Mouse (Mus musculus) neural tube, embryonic 12.5 days (tissue): Measurements from ENCODE around the gene Apoc3. TPM values are rescaled to one million over a fixed set of nuclear protein-coding genes. Genes with fewer than 3 reads are reported as not detected.

Experiments used
- ATAC-seq: fragments of 200-750 bp; cut with Nextera tagmentation; 2 replicates; pipeline ENCODE4 v1.8.0; 2017; ENCODE audit warnings: low read depth, mild to moderate bottlenecking, moderate TSS enrichment, moderate library complexity; ENCODE audit not compliant: low FRiP score
- H3K27ac ChIP-seq: fragments of 300-500 bp; sonication (generic); 2 replicates; pipeline ENCODE4 v1.5.1; 2016
- H3K27me3 ChIP-seq: fragments of 300-500 bp; sonication (generic); replicated peaks from 2 replicates; pipeline ENCODE4 v1.6.1; 2016; ENCODE audit warnings: mild to moderate bottlenecking
- H3K36me3 ChIP-seq: fragments of 300-500 bp; sonication (generic); 2 replicates; pipeline ENCODE4 v1.6.1; 2016; ENCODE audit warnings: mild to moderate bottlenecking
- H3K4me1 ChIP-seq: fragments of 300-500 bp; sonication (generic); 2 replicates; pipeline ENCODE4 v1.6.1; 2016
- H3K4me2 ChIP-seq: fragments of 300-500 bp; sonication (generic); replicated peaks from 2 replicates; pipeline ENCODE4 v1.6.1; 2016; ENCODE audit warnings: mild to moderate bottlenecking
- H3K4me3 ChIP-seq: fragments of 300-500 bp; sonication (generic); 2 replicates; pipeline ENCODE4 v1.5.1; 2016
- H3K9ac ChIP-seq: fragments of 300-500 bp; sonication (generic); 2 replicates; pipeline ENCODE4 v1.6.1; 2016; ENCODE audit warnings: mild to moderate bottlenecking
- H3K9me3 ChIP-seq: fragments of 300-500 bp; sonication (generic); 2 replicates; pipeline ENCODE4 v1.6.1; 2016; ENCODE audit warnings: mild to moderate bottlenecking
- WGBS: fragments of 180-500 bp; shearing (Covaris S2); methylation state at CpG from one replicate; pipeline ENCODE4 v1.1.7; 2016; 5-methylcytosine and 5-hydroxymethylcytosine counted together
- polyA plus RNA-seq: library from polyadenylated mRNA; unstranded; fragments of >200 nt; fragmentation: Nextera tagmentation; extraction: Ambion mirVana; gene quantifications from 2 replicates; pipeline ENCODE4 v1.2.1, GENCODE M21; 2016

Apoc3 gene
- polyA plus RNA-seq, 1 experiment from 2014 or later = not detected

GRCm38 (mm10) chr9:46227064-46227614 lies 8.3 kb downstream of the Apoc3 start:
- no peak for ATAC-seq
- Histone ChIP-seq H3K36me3 (peaks cover 7% of the 10 kb centered on the region), H3K9me3 (no peaks in the 10 kb centered on the region), H3K27me3 (0 out of 2 replicates have a peak, but pooled peaks cover 3% of the 10 kb centered on the region), H3K9ac (no peak overlapping the region), H3K27ac (no peak overlapping the region), H3K4me2 (no peak overlapping the region), H3K4me1 (peaks cover 8% of the 10 kb centered on the region), H3K4me3 (no peak overlapping the region)
- WGBS = 90% methylated on average over 3 of the region's 3 CpGs

- H3K4me3 ChIP-seq = no peak overlapping the region
- peaks cover 24% of the 10 kb centered on the region for H3K36me3 ChIP-seq
- H3K9ac ChIP-seq = no peak overlapping the region
- peaks cover 1% of the 10 kb centered on the region; the same call in 1 of the 2 replicates for H3K4me1 ChIP-seq
- H3K27me3 ChIP-seq = no peaks in the 10 kb centered on the region
- no peak for ATAC-seq
- H3K4me2 ChIP-seq = no peak overlapping the region
- H3K27ac ChIP-seq = no peak overlapping the region
- 70% methylated on average over 5 of the region's 5 CpGs for WGBS
- H3K9me3 ChIP-seq = no peaks in the 10 kb centered on the region
These were observed 10.3 kb downstream of the Apoc3 start for GRCm38 (mm10) chr9:46224945-46225660.

DNA sequence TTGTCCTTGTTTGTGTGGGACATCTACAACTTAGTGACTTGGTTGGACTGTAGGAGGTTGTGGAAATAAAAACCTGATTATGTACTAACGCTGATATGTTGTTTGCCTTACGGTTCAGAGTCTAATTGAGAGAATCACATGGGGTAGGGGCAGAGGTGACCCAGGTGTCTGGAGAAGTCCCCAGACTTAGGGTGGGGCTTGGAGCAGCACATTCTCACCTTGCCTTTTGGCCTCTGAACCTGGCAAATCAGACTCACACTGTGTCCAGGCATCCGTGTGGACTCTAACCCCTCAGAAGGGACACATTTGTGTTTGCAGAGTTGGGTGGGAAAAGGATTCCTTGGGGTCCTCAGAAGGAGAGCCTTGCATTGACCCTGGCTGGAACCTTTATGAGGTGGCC lies 11.3 kb downstream of the Apoc3 start:
- ATAC-seq = no peak
- no peaks in the 10 kb centered on the region for H3K9me3 ChIP-seq
- peaks cover 32% of the 10 kb centered on the region for H3K36me3 ChIP-seq
- H3K27ac ChIP-seq = no peak overlapping the region
- H3K27me3 ChIP-seq = no peaks in the 10 kb centered on the region
- no peaks in the 10 kb centered on the region for H3K4me1 ChIP-seq
- H3K4me2 ChIP-seq = no peak overlapping the region
- H3K4me3 ChIP-seq = no peak overlapping the region
- no peak overlapping the region for H3K9ac ChIP-seq
- WGBS = 83% methylated on average over 3 of the region's 3 CpGs

GRCm38 (mm10) chr9:46223090-46223489 lies 12.3 kb downstream of the Apoc3 start:
- 89% methylated on average over 6 of the region's 6 CpGs for WGBS
- peaks cover 33% of the 10 kb centered on the region for H3K36me3 ChIP-seq

GRCm38 (mm10) chr9:46218176-46218575 lies 17.3 kb downstream of the Apoc3 start:
- no peaks in the 10 kb centered on the region for H3K27me3 ChIP-seq
- H3K36me3 ChIP-seq = peaks cover 43% of the 10 kb centered on the region
- no peaks in the 10 kb centered on the region for H3K9me3 ChIP-seq
- no peaks in the 10 kb centered on the region for H3K4me1 ChIP-seq
- WGBS = 79% methylated on average over 9 of the region's 9 CpGs
- H3K9ac ChIP-seq = no peak overlapping the region
- no peak overlapping the region for H3K4me2 ChIP-seq
- ATAC-seq = no peak
- H3K27ac ChIP-seq = no peak overlapping the region
- H3K4me3 ChIP-seq = no peak overlapping the region

More at GRCm38 (mm10) chr9:46223090-46223489, 12.3 kb downstream of the Apoc3 start:
- H3K27me3 ChIP-seq = no peaks in the 10 kb centered on the region
- no peaks in the 10 kb centered on the region for H3K9me3 ChIP-seq
- no peaks in the 10 kb centered on the region for H3K4me1 ChIP-seq
- H3K27ac ChIP-seq = no peak overlapping the region
- no peak overlapping the region for H3K4me2 ChIP-seq
- no peak overlapping the region for H3K4me3 ChIP-seq
- no peak overlapping the region for H3K9ac ChIP-seq
- ATAC-seq = no peak

DNA sequence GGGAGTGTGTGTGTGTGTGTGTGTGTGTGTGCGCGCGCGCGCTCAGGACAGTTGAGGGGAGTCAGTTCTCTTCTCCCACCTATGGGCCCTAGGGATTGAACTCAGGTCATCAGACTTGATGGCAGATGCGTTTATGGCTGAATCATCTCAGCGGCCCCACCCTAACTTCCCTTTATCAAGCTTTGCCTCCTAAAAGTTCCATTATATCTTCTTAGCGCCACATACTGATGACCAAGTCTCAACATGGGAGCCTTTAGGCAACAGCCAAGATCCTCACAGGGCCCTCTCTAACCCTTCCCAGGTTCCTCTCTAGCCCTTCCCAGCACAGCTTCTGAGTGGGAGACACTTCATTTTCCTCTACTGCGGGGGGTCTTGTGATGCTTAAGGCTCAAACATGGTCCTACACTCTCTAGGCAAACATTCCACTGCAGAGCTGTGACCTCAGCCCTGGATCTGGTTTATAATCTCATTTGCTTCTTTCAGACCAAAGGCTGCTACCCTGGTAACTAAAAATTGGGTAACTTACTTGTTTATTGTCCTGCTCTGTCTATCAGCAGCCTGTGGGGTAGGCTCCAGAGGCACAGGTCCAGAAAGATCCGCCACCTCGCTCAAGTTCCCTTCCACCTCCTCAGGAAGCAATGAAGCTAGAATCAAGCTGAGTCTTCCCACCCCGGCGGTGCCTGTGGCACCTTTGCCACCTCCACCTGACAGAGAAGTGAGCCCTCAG lies 18.5 kb downstream of the Apoc3 start:
- no peak for ATAC-seq
- Histone ChIP-seq H3K27ac (no peak overlapping the region), H3K36me3 (peaks cover 46% of the 10 kb centered on the region), H3K9me3 (no peaks in the 10 kb centered on the region), H3K4me1 (no peaks in the 10 kb centered on the region), H3K27me3 (no peaks in the 10 kb centered on the region), H3K4me3 (no peak overlapping the region), H3K4me2 (no peak overlapping the region), H3K9ac (no peak overlapping the region)
- WGBS = 96% methylated on average over 13 of the region's 13 CpGs

DNA sequence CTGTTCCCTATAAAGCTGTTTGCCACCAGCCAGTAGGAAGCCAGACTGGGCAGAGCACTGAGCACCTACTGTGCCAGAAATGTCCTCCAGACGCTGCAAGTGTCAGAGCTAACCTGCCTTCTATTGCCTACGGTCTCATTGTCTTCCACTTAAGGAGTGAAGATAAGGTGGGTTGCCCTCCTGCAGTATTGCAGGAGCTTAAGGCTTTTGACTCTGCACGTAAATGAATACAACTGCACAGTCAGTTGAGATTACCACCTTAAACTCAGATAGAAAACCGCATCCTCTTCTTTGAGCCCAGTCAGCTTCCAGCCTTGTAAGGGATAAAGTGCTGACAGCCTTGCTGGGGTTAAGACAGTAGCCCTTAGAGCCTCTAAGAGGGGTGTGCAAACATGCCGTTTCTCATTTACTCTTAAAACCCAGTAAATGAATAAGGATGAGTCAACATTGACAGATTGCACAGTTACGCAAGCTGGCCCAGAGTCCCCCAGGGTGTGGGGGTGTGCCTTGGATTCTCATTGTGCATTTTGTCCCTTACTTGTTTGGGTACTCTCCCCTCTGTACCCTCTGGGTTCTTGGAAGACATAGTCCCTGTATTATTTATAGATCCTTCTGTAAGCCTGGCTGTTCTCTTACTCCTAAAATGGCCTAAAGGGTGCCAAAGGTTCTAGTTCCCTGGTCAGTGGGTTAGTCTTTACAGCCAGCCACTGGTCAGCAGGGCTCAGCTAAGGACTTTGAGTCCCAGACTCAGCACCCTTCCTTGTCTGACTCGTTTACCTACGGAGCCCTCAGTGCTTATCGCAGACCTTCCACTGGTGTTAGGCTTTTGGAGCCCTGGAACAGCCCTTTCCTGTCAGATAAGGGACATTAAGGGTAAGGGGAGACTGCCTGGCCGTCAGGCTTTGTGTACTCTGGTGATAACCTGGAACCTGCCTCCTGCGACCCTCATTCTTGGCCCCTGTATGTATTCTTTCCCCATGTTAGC lies 19.8 kb downstream of the Apoc3 start:
- H3K9me3 ChIP-seq = no peaks in the 10 kb centered on the region
- H3K36me3 ChIP-seq = peaks cover 48% of the 10 kb centered on the region
- no peak overlapping the region for H3K4me3 ChIP-seq
- no peaks in the 10 kb centered on the region for H3K4me1 ChIP-seq
- H3K9ac ChIP-seq = no peak overlapping the region
- H3K27ac ChIP-seq = no peak overlapping the region
- ATAC-seq = no peak
- WGBS = 85% methylated on average over 11 of the region's 11 CpGs
- no peaks in the 10 kb centered on the region for H3K27me3 ChIP-seq
- no peak overlapping the region for H3K4me2 ChIP-seq

- Histone ChIP-seq H3K4me2 (no peak overlapping the region), H3K27me3 (no peaks in the 10 kb centered on the region), H3K4me3 (no peak overlapping the region), H3K4me1 (no peaks in the 10 kb centered on the region), H3K36me3 (peaks cover 48% of the 10 kb centered on the region), H3K9me3 (no peaks in the 10 kb centered on the region), H3K27ac (no peak overlapping the region), H3K9ac (no peak overlapping the region)
- 93% methylated on average over 10 of the region's 10 CpGs for WGBS
- no peak for ATAC-seq
These were observed 20.5 kb downstream of the Apoc3 start for GRCm38 (mm10) chr9:46214946-46215337.

- peaks cover 49% of the 10 kb centered on the region for H3K36me3 ChIP-seq
- no peak overlapping the region for H3K4me3 ChIP-seq
- H3K4me1 ChIP-seq = no peaks in the 10 kb centered on the region
- no peak overlapping the region for H3K4me2 ChIP-seq
- no peak overlapping the region for H3K9ac ChIP-seq
- 92% methylated on average over 4 of the region's 4 CpGs for WGBS
- H3K9me3 ChIP-seq = no peaks in the 10 kb centered on the region
- no peaks in the 10 kb centered on the region for H3K27me3 ChIP-seq
- no peak overlapping the region for H3K27ac ChIP-seq
- ATAC-seq = no peak
These were observed 21.2 kb downstream of the Apoc3 start for GRCm38 (mm10) chr9:46214276-46214675.

- no peaks in the 10 kb centered on the region for H3K4me1 ChIP-seq
- H3K36me3 ChIP-seq = peaks cover 72% of the 10 kb centered on the region
- H3K4me2 ChIP-seq = no peak overlapping the region
- 93% methylated on average over 12 of the region's 12 CpGs for WGBS
- H3K4me3 ChIP-seq = no peak overlapping the region
- H3K27ac ChIP-seq = no peak overlapping the region
- H3K9me3 ChIP-seq = no peaks in the 10 kb centered on the region
- no peak for ATAC-seq
- H3K27me3 ChIP-seq = no peaks in the 10 kb centered on the region
- no peak overlapping the region for H3K9ac ChIP-seq
These were observed 25.0 kb downstream of the Apoc3 start for GRCm38 (mm10) chr9:46210473-46210872.

DNA sequence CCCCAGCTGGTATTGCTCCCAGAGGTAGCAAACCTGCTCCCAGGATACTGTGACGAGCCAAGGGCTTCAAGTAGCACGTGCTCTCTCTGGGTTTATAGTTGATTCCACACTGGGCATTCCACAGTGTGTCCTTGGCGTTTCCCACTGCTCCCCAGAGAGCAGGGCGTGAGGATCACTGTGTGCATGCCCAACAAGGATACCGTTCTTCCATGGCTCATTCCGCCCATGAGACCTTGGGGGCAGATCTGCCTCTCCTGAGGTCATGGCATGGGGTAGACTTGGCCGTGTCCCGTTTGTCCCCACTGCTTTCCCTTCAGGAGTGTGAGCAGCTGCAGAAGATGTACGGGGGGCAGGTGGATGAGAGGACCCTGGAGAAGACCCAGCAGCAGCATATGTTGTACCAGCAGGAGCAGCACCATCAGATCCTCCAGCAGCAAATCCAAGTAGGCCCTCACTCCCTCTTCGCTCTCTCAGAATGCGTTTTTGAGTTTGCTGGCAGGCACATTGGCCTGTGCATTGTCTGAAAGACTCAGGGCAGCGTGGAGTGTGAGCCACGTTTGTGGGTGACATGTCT lies 26.9 kb downstream of the Apoc3 start:
- no peaks in the 10 kb centered on the region for H3K27me3 ChIP-seq
- H3K4me1 ChIP-seq = no peaks in the 10 kb centered on the region
- ATAC-seq = no peak
- peaks cover 81% of the 10 kb centered on the region for H3K36me3 ChIP-seq
- H3K9me3 ChIP-seq = no peaks in the 10 kb centered on the region
- H3K9ac ChIP-seq = no peak overlapping the region
- H3K4me2 ChIP-seq = no peak overlapping the region
- H3K4me3 ChIP-seq = no peak overlapping the region
- no peak overlapping the region for H3K27ac ChIP-seq
- 93% methylated on average over 13 of the region's 13 CpGs for WGBS
